Mouse (Mus musculus) CH12.LX (cell line): ENCODE data around the gene Syna. TPM values are rescaled to one million over a fixed set of nuclear protein-coding genes. Genes with fewer than 3 reads are reported as not detected.

Source experiments
- DNase-seq: peaks from one replicate; pipeline ENCODE4 v3.0.0-alpha.2; 2013; ENCODE audit errors: extremely low read depth
- H3K27ac ChIP-seq: 2 replicates; pipeline ENCODE4 v1.5.1; 2012; ENCODE audit warnings: low read depth, mild to moderate bottlenecking, control low read depth, moderate library complexity; ENCODE audit not compliant: insufficient read depth
- H3K27me3 ChIP-seq: replicated peaks from 2 replicates; pipeline ENCODE3; 2012; ENCODE audit warnings: inconsistent platforms
- H3K36me3 ChIP-seq, 2 experiments: replicated peaks in 1 of 2; 2 replicates each; pipeline versions ENCODE3 to v1.6.1; 2012; ENCODE audit warnings: inconsistent platforms in 1 of 2, low read length in 1 of 2, mild to moderate bottlenecking in 1 of 2, mixed read lengths in 1 of 2, moderate library complexity in 1 of 2; ENCODE audit not compliant: control insufficient read depth in 1 of 2, insufficient read depth in 1 of 2
- H3K4me1 ChIP-seq, 2 experiments: 2 replicates each; pipeline ENCODE4 v1.6.1; 2012; ENCODE audit warnings: inconsistent platforms in 1 of 2, moderate library complexity in 1 of 2; ENCODE audit not compliant: insufficient read depth in 2 of 2, control insufficient read depth in 1 of 2
- H3K4me2 ChIP-seq: 2 replicates; pipeline ENCODE4 v1.6.1; 2012; ENCODE audit warnings: low read depth, mild to moderate bottlenecking, control low read depth; ENCODE audit not compliant: poor library complexity, insufficient read depth, severe bottlenecking
- H3K4me3 ChIP-seq, 3 experiments: fragments of 150-350 bp in 1 of 3; sonication (generic) in 1 of 3; replicated peaks in 1 of 3; 2 replicates each; pipeline versions ENCODE3 to v1.5.1; 2011 to 2012; ENCODE audit warnings: low read depth in 2 of 3, low read length in 2 of 3, mild to moderate bottlenecking in 2 of 3, moderate library complexity in 2 of 3, control low read depth in 1 of 3, improper control_type of control experiment in 1 of 3, inconsistent platforms in 1 of 3, mixed read lengths in 1 of 3; ENCODE audit not compliant: poor library complexity in 1 of 3
- H3K79me2 ChIP-seq: replicated peaks from 2 replicates; pipeline ENCODE4 v1.6.1; 2012; ENCODE audit warnings: mild to moderate bottlenecking, moderate library complexity; ENCODE audit not compliant: control insufficient read depth, poor library complexity, insufficient read depth, severe bottlenecking; ENCODE audit errors: extremely low read depth
- H3K9ac ChIP-seq: 2 replicates; pipeline ENCODE4 v1.6.1; 2012; ENCODE audit warnings: low read depth, mild to moderate bottlenecking, control low read depth, moderate library complexity; ENCODE audit not compliant: insufficient read depth
- H3K9me3 ChIP-seq: replicated peaks from 2 replicates; pipeline ENCODE3; 2012; ENCODE audit warnings: low read length, inconsistent platforms, mixed read lengths
- CTCF ChIP-seq, 2 experiments: IDR thresholded peaks in 1 of 2; conservative IDR thresholded peaks in 1 of 2; 2 replicates each; pipeline ENCODE4 v1.5.1; 2011 to 2012; ENCODE audit warnings: low read depth in 2 of 2, low read length in 2 of 2, improper control_type of control experiment in 1 of 2, inconsistent platforms in 1 of 2, mild to moderate bottlenecking in 1 of 2, moderate library complexity in 1 of 2
- EP300 ChIP-seq: IDR thresholded peaks from 2 replicates; pipeline ENCODE4 v1.6.1; 2011; ENCODE audit warnings: low read length, improper control_type of control experiment
- ETS1 ChIP-seq: conservative IDR thresholded peaks from 2 replicates; pipeline ENCODE4 v1.6.1; 2012; ENCODE audit warnings: low read depth, mild to moderate bottlenecking, inconsistent platforms, low read length, improper control_type of control experiment, moderate library complexity
- JUN ChIP-seq: IDR thresholded peaks from 2 replicates; pipeline ENCODE4 v1.6.1; 2011; ENCODE audit warnings: low read depth, mild to moderate bottlenecking, low read length, improper control_type of control experiment, moderate library complexity; ENCODE audit not compliant: insufficient read depth
- MAX ChIP-seq: IDR thresholded peaks from 2 replicates; pipeline ENCODE4 v1.6.1; 2011; ENCODE audit warnings: low read length, improper control_type of control experiment
- MEF2A ChIP-seq: IDR thresholded peaks from 2 replicates; pipeline ENCODE4 v1.6.1; 2014; ENCODE audit warnings: low read depth, mild to moderate bottlenecking, inconsistent platforms, low read length, improper control_type of control experiment, borderline replicate concordance
- MYC ChIP-seq: IDR thresholded peaks from 2 replicates; pipeline ENCODE4 v1.6.1; 2011; ENCODE audit warnings: low read depth, mild to moderate bottlenecking, improper control_type of control experiment, low read length
- NRF1 ChIP-seq: IDR thresholded peaks from 2 replicates; pipeline ENCODE4 v1.6.1; 2014; ENCODE audit warnings: low read depth, mild to moderate bottlenecking, inconsistent platforms, low read length, improper control_type of control experiment, moderate library complexity
- RAD21 ChIP-seq: IDR thresholded peaks from 2 replicates; pipeline ENCODE4 v1.6.1; 2011; ENCODE audit warnings: low read depth, mild to moderate bottlenecking, low read length, improper control_type of control experiment, moderate library complexity
- USF1 ChIP-seq: IDR thresholded peaks from 2 replicates; pipeline ENCODE4 v1.6.1; 2014; ENCODE audit warnings: low read depth, mild to moderate bottlenecking, inconsistent platforms, low read length, improper control_type of control experiment
- USF2 ChIP-seq: conservative IDR thresholded peaks from 2 replicates; pipeline ENCODE4 v1.6.1; 2011; ENCODE audit warnings: low read depth, low read length, improper control_type of control experiment
- dilution Hi-C: fragments of 300-500 bp; cut with MboI; formaldehyde crosslinking; loops from 2 replicates; pipeline ENCODE4 v1.14.3; 2020; ENCODE audit warnings: low sequenced_read_pairs; ENCODE audit not compliant: extremely low pct_unique_long_range_greater_than_20kb, extremely low pct_ligation_motif_present
- in situ Hi-C: fragments of 300-500 bp; cut with MboI; formaldehyde crosslinking; loops from 3 replicates; pipeline ENCODE4 v1.14.3; 2019; ENCODE audit warnings: low sequenced_read_pairs, low pct_ligation_motif_present, low pct_unique_long_range_greater_than_20kb, mixed read lengths
- polyA plus RNA-seq: library from polyadenylated mRNA; unstranded; fragments of >175 nt; gene quantifications from 2 replicates; pipeline ENCODE4 v1.2.1, GENCODE M21; 2012; ENCODE audit warnings: low read depth; ENCODE audit not compliant: insufficient read length
- total RNA-seq, 2 experiments: library from RNA; depleted of rRNA; stranded (reverse); fragments of 300-350 nt in 1 of 2; fragments of >200 nt in 1 of 2; gene quantifications; 2 replicates each; pipeline ENCODE4 v1.2.3; 2012 to 2014

Gene Syna
- total and polyA plus RNA-seq, 3 experiments = 0.13 to 4.0 (median 0.13) TPM

- H3K4me1 ChIP-seq = peaks cover 6 to 36% of the 10 kb centered on the region in 2 experiments
- in situ Hi-C loops = no loop called here
These were observed 11.7 kb downstream of the Syna start for GRCm38 (mm10) chr5:134548306-134548705.

GRCm38 (mm10) chr5:134546790-134547189 lies 13.2 kb downstream of the Syna start:
- no peak for TF ChIP-seq MAX
- TF ChIP-seq NRF1 = no peak
- TF ChIP-seq USF1 = no peak
- no peak for TF ChIP-seq MYC
- no peak for TF ChIP-seq JUN
- TF ChIP-seq, all 38 proteins: peak for 0
- dilution Hi-C loops = no loop called here
- no peak for DNase-seq
- H3K4me1 ChIP-seq = peaks cover 6 to 28% of the 10 kb centered on the region in 2 experiments
- H3K4me3 ChIP-seq = no peak overlapping the region
- peaks cover 0 to 24% of the 10 kb centered on the region in 2 experiments for H3K36me3 ChIP-seq
- in situ Hi-C loops = no loop called here
- H3K9me3 ChIP-seq = no peaks in the 10 kb centered on the region
- H3K79me2 ChIP-seq = no peaks in the 10 kb centered on the region
- no peak overlapping the region for H3K9ac ChIP-seq
- no peaks in the 10 kb centered on the region for H3K27me3 ChIP-seq
- no peak overlapping the region for H3K4me2 ChIP-seq
- no peak overlapping the region for H3K27ac ChIP-seq

More at GRCm38 (mm10) chr5:134548306-134548705, 11.7 kb downstream of the Syna start:
- TF ChIP-seq ETS1 = no peak
- TF ChIP-seq USF2 = no peak
- no peak for TF ChIP-seq MAX
- TF ChIP-seq, all 38 proteins: peak for 0
- H3K9me3 ChIP-seq = no peaks in the 10 kb centered on the region
- H3K79me2 ChIP-seq = no peaks in the 10 kb centered on the region
- H3K36me3 ChIP-seq = peaks cover 0 to 22% of the 10 kb centered on the region in 2 experiments
- no peak overlapping the region for H3K9ac ChIP-seq
- dilution Hi-C loops = no loop called here
- H3K27ac ChIP-seq = no peak overlapping the region
- no peak overlapping the region for H3K4me2 ChIP-seq
- H3K4me3 ChIP-seq = no peak overlapping the region
- no peaks in the 10 kb centered on the region for H3K27me3 ChIP-seq
- no peak for DNase-seq

GRCm38 (mm10) chr5:134545242-134545629 lies 14.7 kb downstream of the Syna start:
- no peak overlapping the region for H3K4me3 ChIP-seq
- H3K36me3 ChIP-seq = peaks cover 0 to 32% of the 10 kb centered on the region in 2 experiments
- H3K79me2 ChIP-seq = no peaks in the 10 kb centered on the region
- no peak overlapping the region for H3K27ac ChIP-seq
- peak; percentile 24 to 38; a peak in 1 of 4 replicates for TF ChIP-seq CTCF (conservative IDR thresholded peaks at IDR 0.05 in 1 of 2, IDR thresholded peaks at IDR 0.05 in 1 of 2; ENCODE audit: low read depth in 2 of 2, low read length in 2 of 2)
- peak; percentile 16 for TF ChIP-seq RAD21
- TF ChIP-seq MEF2A = no peak
- TF ChIP-seq EP300 = no peak
- dilution Hi-C loops (no loop called here), in situ Hi-C loops (no loop called here)
- no peak overlapping the region for H3K4me2 ChIP-seq
- no peak overlapping the region for H3K9ac ChIP-seq
- DNase-seq = no peak
- H3K27me3 ChIP-seq = no peaks in the 10 kb centered on the region
- H3K9me3 ChIP-seq = no peaks in the 10 kb centered on the region
- peaks cover 0 to 24% of the 10 kb centered on the region in 2 experiments; a peak in 2 of 4 replicates for H3K4me1 ChIP-seq
